In the genomic region with DNA sequence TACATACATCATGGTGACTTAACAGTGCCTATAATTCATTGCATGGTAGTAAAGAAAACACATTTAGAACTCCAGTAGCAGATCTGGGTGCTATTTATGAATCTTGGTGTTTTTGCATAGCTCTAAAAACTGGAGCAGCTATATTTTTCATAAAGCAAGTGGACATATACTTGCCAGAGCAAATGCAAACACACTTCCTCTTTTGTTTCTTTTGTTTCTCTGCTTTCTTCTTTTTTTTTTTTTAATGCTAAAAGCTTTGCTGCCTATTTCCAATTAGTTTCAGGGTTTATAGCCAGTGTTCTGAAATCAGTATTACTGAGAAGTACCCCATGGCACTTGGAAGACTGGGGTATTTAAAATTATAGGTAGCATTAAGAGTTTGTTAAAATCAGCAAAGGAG, we compare ENCODE assay signal across 18 mouse cellular contexts. TPM values are rescaled to one million over a fixed set of nuclear protein-coding genes. Genes with fewer than 3 reads are reported as not detected.
DNase-seq lines count a peak whose midpoint lies in the region; ATAC-seq and TF ChIP-seq lines count a peak whose summit lies in the region.
"Had no signal": no experiment of that assay in that cellular context is flagged by ENCODE, and none has a peak within 500 bp of the region (broad histone marks: within the 10 kb centered on the region; RNA-seq: fewer than 3 reads in every experiment).

No protein-coding gene starts in this region.

- no peak for TF ChIP-seq EP300 in MEL (IDR thresholded peaks at IDR 0.05; ENCODE audit: low read depth in 1 of 2, low read length in 2 of 2)

- peak overlapping the region; percentile 39 for H3K4me2 ChIP-seq in forebrain, embryonic 12.5 days
- peak overlapping the region; percentile 47 for H3K4me2 ChIP-seq in hindbrain, embryonic 15.5 days
- peak overlapping the region; percentile 51 for H3K4me2 ChIP-seq in midbrain, embryonic 16.5 days (ENCODE audit: low read length)
- H3K4me2 ChIP-seq: limb, embryonic 15.5 days had no signal

- H3K27me3 ChIP-seq in MEL (ENCODE audit: control insufficient read depth in 1 of 2, insufficient read depth in 2 of 2, low read length in 2 of 2), result no peaks in the 10 kb centered on the region
- no peaks in the 10 kb centered on the region for H3K27me3 ChIP-seq in forebrain, embryonic 12.5 days
- H3K27me3 ChIP-seq in hindbrain, embryonic 15.5 days, result no peaks in the 10 kb centered on the region
- no peaks in the 10 kb centered on the region for H3K27me3 ChIP-seq in midbrain, embryonic 16.5 days (ENCODE audit: control insufficient read depth, insufficient read depth, low read depth, low read length)
- H3K27me3 ChIP-seq: heart, embryonic 13.5 days; limb, embryonic 15.5 days had no signal

- ATAC-seq in forebrain, embryonic 12.5 days (ENCODE audit: low FRiP score), result no peak
- no peak for ATAC-seq in hindbrain, embryonic 15.5 days (ENCODE audit: low FRiP score, low read depth)
- no peak for ATAC-seq in midbrain, embryonic 16.5 days
- no peak for ATAC-seq in megakaryocyte-erythroid progenitor cell, adult 5-6 weeks (replicated peaks; ENCODE audit: low FRiP score, low TSS enrichment, poor library complexity, severe bottlenecking)
- no peak for ATAC-seq in megakaryocyte progenitor cell, adult 5-6 weeks (replicated peaks; ENCODE audit: poor library complexity)
- ATAC-seq: liver, postnatal 0 days had no signal

- no peak for TF ChIP-seq RAD21 in MEL (IDR thresholded peaks at IDR 0.05; ENCODE audit: low read depth, low read length)

- H3K9ac ChIP-seq in MEL (ENCODE audit: control insufficient read depth, low read depth, low read length, poor library complexity, severe bottlenecking), result no peak overlapping the region
- no peak overlapping the region for H3K9ac ChIP-seq in forebrain, embryonic 12.5 days
- peak overlapping the region; percentile 16; the same call in 1 of the 2 replicates for H3K9ac ChIP-seq in hindbrain, embryonic 15.5 days
- H3K9ac ChIP-seq in midbrain, embryonic 16.5 days (ENCODE audit: low read depth, low read length), result no peak overlapping the region
- H3K9ac ChIP-seq: heart, embryonic 13.5 days; limb, embryonic 15.5 days; liver, postnatal 0 days had no signal

- H3K4me1 ChIP-seq in MEL (ENCODE audit: control insufficient read depth in 1 of 2, insufficient read depth in 2 of 2, low read length in 2 of 2), result peaks cover 2% of the 10 kb centered on the region in 2 experiments; a peak in 3 of 4 replicates
- no peaks in the 10 kb centered on the region for H3K4me1 ChIP-seq in forebrain, embryonic 12.5 days
- H3K4me1 ChIP-seq in hindbrain, embryonic 15.5 days (replicated peaks), result no peaks in the 10 kb centered on the region
- H3K4me1 ChIP-seq in midbrain, embryonic 16.5 days (ENCODE audit: control insufficient read depth, insufficient read depth, low read length), result peaks cover 5% of the 10 kb centered on the region
- H3K4me1 ChIP-seq: limb, embryonic 15.5 days had no signal

- H3K9me3 ChIP-seq in MEL (replicated peaks; ENCODE audit: insufficient read depth, low read length), result no peaks in the 10 kb centered on the region
- no peaks in the 10 kb centered on the region for H3K9me3 ChIP-seq in forebrain, embryonic 12.5 days
- no peaks in the 10 kb centered on the region for H3K9me3 ChIP-seq in hindbrain, embryonic 15.5 days
- H3K9me3 ChIP-seq in midbrain, embryonic 16.5 days (replicated peaks; ENCODE audit: control insufficient read depth, low read length, poor library complexity, severe bottlenecking), result no peaks in the 10 kb centered on the region
- H3K9me3 ChIP-seq: heart, embryonic 13.5 days; limb, embryonic 15.5 days had no signal

- no peak for TF ChIP-seq CTCF in MEL (IDR thresholded peaks at IDR 0.05 in 2 of 3, conservative IDR thresholded peaks at IDR 0.05 in 1 of 3; ENCODE audit: control insufficient read depth in 1 of 3, insufficient read depth in 1 of 3, low read depth in 2 of 3, low read length in 3 of 3, poor library complexity in 1 of 3, severe bottlenecking in 1 of 3)

- no peak overlapping the region for H3K27ac ChIP-seq in MEL (ENCODE audit: control insufficient read depth, low read depth, low read length)
- no peak overlapping the region for H3K27ac ChIP-seq in forebrain, embryonic 12.5 days
- no peak overlapping the region for H3K27ac ChIP-seq in hindbrain, embryonic 15.5 days (replicated peaks)
- H3K27ac ChIP-seq in midbrain, embryonic 16.5 days (ENCODE audit: low read length), result no peak overlapping the region
- H3K27ac ChIP-seq: heart, embryonic 13.5 days; left cerebral cortex, adult 2 months; limb, embryonic 15.5 days had no signal

- H3K4me3 ChIP-seq in MEL (ENCODE audit: control insufficient read depth in 1 of 2, insufficient read depth in 1 of 2, low read depth in 2 of 2, low read length in 2 of 2), result no peak overlapping the region
- H3K4me3 ChIP-seq in forebrain, embryonic 12.5 days (replicated peaks), result peak overlapping the region; percentile 19
- peak overlapping the region; percentile 22 for H3K4me3 ChIP-seq in hindbrain, embryonic 15.5 days
- H3K4me3 ChIP-seq in midbrain, embryonic 16.5 days (ENCODE audit: low read depth, low read length), result peak overlapping the region; percentile 25
- H3K4me3 ChIP-seq: heart, embryonic 13.5 days; left cerebral cortex, adult 2 months; limb, embryonic 15.5 days had no signal

- peaks cover 14% of the 10 kb centered on the region for H3K79me2 ChIP-seq in MEL (ENCODE audit: control insufficient read depth, insufficient read depth, low read length, poor library complexity)

- DNase-seq in MEL (ENCODE audit: low read depth, low spot score), result peak; percentile 28
- no peak for DNase-seq in cerebellum, postnatal 14 days
- DNase-seq in retina, embryonic 14.5 days (ENCODE audit: low spot score), result no peak
- DNase-seq: adrenal gland, postnatal 14 days; cerebellum, adult 9-10 months; kidney, adult 8-10 months; liver, postnatal 0 days; lung, postnatal 4 days; retina, postnatal 1 day; thymus, adult 2 months had no signal

- H3K36me3 ChIP-seq in MEL (ENCODE audit: control insufficient read depth in 1 of 2, insufficient read depth in 2 of 2, low read length in 2 of 2), result peaks cover 3 to 16% of the 10 kb centered on the region in 2 experiments
- no peaks in the 10 kb centered on the region for H3K36me3 ChIP-seq in forebrain, embryonic 12.5 days (replicated peaks)
- H3K36me3 ChIP-seq in hindbrain, embryonic 15.5 days, result no peaks in the 10 kb centered on the region
- no peaks in the 10 kb centered on the region for H3K36me3 ChIP-seq in midbrain, embryonic 16.5 days (ENCODE audit: control insufficient read depth, insufficient read depth, low read length)
- H3K36me3 ChIP-seq: heart, embryonic 13.5 days; limb, embryonic 15.5 days had no signal

- no peak for TF ChIP-seq POLR2A in MEL (IDR thresholded peaks at IDR 0.05; ENCODE audit: control insufficient read depth in 1 of 2, insufficient read depth in 1 of 2, low read depth in 1 of 2, low read length in 2 of 2, poor library complexity in 1 of 2)

TF ChIP-seq in MEL, 35 proteins besides CTCF, POLR2A, EP300 and RAD21:
- TF ChIP-seq MYB (IDR thresholded peaks at IDR 0.05; ENCODE audit: low read depth, low read length), result no peak
- TF ChIP-seq ZNF384 (IDR thresholded peaks at IDR 0.05; ENCODE audit: low read depth, low read length), result peak; percentile 82

RNA-seq across cellular contexts. Expression of a gene that starts 2.6 kb away (rescaled TPM):
- 16.1 and 18.7 TPM in 2 replicates for total RNA-seq in MEL (2012; rRNA removed)
- 10 to 100 TPM; 15.8 to 44.9 TPM for polyA plus RNA-seq in MEL (2012; ENCODE audit: insufficient read depth in 1 of 2, insufficient read length in 2 of 2, low read depth in 1 of 2, low replicate concordance in 2 of 2, missing spikeins in 1 of 2)
- polyA plus RNA-seq in forebrain, embryonic 12.5 days (2016; fragmentation: Nextera tagmentation; extraction: Ambion mirVana), result 122 and 130 TPM in 2 replicates
- polyA plus RNA-seq in hindbrain, embryonic 15.5 days (2015; fragmentation: Nextera tagmentation; extraction: Ambion mirVana), result 54.4 and 56.3 TPM in 2 replicates
- polyA plus RNA-seq in midbrain, embryonic 16.5 days (2015; fragmentation: Nextera tagmentation; extraction: Ambion mirVana), result 66.9 and 79.6 TPM in 2 replicates
- 32.8 and 47.3 TPM in 2 replicates for total RNA-seq in megakaryocyte-erythroid progenitor cell, adult 5-6 weeks (2014; fragmentation: Nextera tagmentation)
- total RNA-seq in megakaryocyte-erythroid progenitor cell, adult 5-6 weeks (2017), result 54.3 and 58.1 TPM in 2 replicates
- total RNA-seq in megakaryocyte progenitor cell, adult 5-6 weeks (2015), result 42.8 and 45.0 TPM in 2 replicates
- total RNA-seq in megakaryocyte progenitor cell, adult 5-6 weeks (2017), result 35.3 and 41.6 TPM in 2 replicates

Comparison
In these comparisons a context has a peak if more than half of its experiments do, and no peak if none do; other contexts are left out.
1. H3K4me3 ChIP-seq: peak in forebrain, embryonic 12.5 days (single experiment), hindbrain, embryonic 15.5 days (single experiment) and midbrain, embryonic 16.5 days (single experiment); none in MEL (0 of 2).
2. Peak in every context shown above with its lines, with median percentiles within 50 percentile points of each other: H3K4me2 ChIP-seq.